Mouse (Mus musculus) induced T-regulatory cell, adult 2 months (primary cell): ENCODE measurements around the gene Mars.
A peak's percentile ranks its signal among the peaks of the same experiment; 100 is the strongest.

Source experiments
- DNase-seq: peaks from one replicate; pipeline ENCODE4 v3.0.0-alpha.2; 2012; ENCODE audit warnings: low read depth

Gene Mars

GRCm38 (mm10) chr10:127311476-127312355, at the start of gene Mars:
Gene Mars (minus strand): TSS chr10:127311786.
- DNase-seq = peak; percentile 97

DNA sequence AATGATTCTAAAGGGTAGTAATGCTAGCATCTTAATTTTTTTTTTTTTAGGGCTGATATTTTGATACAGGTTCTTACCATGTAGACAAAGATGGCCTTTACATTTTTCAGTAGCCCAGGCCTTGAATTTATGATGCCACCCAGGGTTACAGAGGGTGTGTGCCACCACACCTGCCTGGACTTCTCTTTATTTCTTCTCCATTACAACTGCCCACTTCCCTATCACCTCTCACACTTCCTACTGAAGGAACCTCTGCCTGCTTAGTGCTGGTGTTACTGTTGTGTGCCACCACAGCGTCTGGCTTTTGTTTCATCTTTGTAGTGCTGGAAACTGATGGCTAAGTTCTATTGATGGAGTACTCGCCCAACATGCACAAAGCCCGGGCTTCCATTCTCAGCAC, 49.1 kb upstream of the Mars start:
- no peak for DNase-seq

DNA sequence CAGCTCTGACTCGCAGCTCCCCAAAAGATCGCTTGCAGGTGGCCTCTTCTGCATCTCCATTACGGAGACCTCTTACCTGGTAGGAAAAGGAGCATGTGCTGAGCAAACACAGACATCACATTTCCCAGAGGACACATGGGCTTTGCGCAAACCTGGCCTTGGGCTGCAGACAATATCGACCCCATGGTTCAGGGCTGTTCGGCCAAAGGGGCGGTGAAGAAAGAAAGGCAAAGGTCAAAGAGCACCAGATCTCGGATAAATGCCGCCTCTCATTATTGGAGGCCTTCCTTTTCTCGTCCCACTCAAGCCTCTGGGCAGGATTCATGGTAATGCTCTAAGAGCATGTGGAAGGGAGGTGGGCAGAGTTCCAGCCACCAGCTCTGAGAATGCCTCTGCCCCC, 43.8 kb upstream of the Mars start:
- DNase-seq = no peak

DNA sequence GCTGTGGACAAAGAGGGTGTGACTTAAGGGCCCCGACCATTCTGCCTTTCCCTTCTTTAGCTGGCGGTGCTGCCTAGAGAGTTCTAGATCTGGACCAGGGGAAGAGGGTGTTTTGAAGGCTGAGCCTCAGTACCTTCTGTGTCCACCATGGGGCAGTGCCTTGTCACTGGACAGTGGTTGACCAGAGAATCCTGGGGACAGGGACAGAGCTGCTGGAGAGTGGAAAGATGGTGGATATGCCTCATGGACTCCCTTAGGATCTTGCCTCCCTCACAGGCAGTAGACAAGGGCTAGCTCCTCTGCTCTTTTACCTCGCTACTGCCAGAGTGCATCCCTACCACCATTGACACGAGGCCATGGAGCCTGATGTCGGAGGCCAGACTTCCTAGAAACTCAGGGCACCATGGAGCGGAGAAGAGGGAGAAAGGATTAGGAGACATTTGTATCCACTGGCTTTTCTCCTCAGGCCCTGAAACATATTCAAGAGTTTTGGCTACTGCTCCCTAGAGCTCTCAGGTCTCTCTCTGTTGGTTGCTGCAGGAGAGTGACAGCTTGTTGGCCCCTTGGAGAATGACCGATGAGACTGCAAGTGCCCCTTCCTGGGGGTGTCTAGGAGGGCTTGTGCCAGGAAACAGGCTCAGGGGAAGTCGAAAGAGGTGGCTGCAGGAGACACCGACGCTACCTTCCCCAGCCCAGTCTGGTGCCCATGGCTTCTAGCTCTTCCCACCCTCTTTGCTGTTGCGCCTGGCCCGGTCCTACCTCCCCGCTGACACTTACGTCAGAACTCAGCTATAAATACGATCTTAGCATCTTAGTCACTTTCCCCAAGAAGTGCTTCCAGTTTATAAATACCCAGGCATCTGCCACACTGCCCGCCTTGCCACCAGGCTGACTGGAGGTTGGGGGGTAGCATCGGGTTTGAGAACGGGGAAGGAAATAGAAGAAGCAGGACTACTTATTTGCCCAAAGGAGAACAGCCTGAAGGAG, 42.6 kb upstream of the Mars start, which contains the start of gene Inhbe:
Gene Inhbe (minus strand): TSS at position 503 of the 987 bp plus-strand sequence.
- no peak for DNase-seq

DNA sequence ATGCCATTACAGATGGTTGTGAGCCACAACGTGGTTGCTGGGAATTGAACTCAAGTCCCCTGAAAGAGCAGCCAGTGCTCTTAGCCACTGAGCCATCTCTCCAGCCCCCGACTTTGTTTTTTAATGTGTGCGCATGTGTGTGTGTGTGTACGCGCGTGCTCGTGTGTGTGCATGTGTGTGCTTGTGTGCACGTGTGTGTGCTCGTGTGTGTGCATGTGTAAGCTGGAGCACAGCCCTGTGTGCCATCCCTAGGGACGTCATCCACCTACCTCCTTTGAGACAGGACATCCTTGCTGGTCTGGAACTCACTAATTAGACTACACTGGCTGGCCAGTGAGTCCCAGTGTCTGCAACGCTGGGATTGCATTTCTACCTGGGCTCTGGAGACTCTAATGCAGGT, 41.2 kb upstream of the Mars start:
- no peak for DNase-seq

DNA sequence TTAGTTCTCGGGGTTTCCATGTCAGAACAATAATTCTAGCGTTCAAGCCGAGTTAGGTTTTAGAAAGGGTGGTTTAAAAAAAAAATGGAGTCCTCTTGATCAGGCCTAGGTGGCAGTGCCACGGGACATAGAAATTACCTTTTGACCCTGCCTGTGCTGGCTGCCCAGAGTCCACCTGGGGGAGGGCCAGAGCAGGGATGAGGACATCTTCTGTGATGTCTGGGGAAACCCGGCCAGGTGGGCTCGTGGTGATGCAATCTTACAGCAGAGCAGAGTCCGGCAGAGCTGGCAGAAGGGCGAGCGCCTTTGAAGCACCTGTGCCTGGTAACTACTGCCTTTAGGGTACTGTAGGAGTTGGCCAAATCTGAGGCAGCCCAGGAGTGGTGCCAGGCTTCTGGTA, 40.6 kb upstream of the Mars start:
- no peak for DNase-seq

- DNase-seq = no peak
These were observed 40.1 kb upstream of the Mars start for GRCm38 (mm10) chr10:127351719-127352118.

DNA sequence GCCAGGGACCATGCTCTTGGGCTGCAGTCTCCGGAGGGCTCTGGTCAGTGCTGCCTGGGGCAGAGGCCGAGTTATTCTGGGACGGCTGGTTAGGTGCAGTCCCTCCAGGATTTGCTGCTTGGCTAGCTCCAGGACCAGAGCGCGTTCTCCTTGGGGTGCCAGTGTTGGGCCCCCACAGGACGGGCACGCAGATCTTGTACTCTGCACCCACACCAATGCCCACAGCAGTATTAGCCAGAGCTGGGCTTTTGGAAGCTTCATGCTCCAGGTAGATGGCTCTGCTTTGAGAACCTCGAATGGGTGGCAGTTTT, 39.7 kb upstream of the Mars start:
- no peak for DNase-seq

DNA sequence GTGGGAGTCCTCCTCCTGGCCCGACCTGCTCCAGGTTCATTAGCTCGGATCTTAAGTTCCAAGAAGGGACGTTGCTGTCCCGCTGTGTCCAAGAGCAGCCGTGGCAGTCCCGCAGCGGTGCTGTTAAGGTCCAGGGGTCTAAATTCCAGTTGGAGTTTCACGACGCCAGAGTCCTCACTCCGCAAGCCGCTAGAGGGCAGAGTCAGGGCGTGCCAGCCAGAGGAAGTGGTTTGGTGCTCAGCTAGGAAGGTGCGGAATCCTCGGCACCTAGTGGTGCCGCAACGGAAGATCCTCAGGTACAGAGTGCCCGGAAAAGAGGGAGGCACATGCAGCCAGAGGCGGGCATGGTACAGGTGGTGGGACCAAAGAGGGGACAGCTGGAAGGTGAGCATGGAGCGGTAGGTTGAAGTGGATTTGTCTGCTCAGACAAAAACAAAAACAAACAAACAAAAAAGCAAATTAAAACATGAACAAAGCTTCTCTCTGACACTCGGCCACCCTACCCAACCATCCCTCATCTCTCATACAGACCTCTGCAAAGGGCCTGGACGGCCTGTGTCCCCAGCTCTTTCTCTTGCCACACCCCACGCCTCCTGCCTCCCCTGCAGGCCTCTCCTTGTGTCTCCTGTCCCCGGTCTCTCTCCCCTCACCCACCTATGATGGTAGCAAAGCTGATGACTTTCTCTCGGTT, 39.2 kb upstream of the Mars start:
- DNase-seq = peak; percentile 85

- no peak for DNase-seq
These were observed 38.2 kb upstream of the Mars start for GRCm38 (mm10) chr10:127349810-127350209.

- peak; percentile 61 for DNase-seq
These were observed 37.4 kb upstream of the Mars start for GRCm38 (mm10) chr10:127348957-127349356.

DNA sequence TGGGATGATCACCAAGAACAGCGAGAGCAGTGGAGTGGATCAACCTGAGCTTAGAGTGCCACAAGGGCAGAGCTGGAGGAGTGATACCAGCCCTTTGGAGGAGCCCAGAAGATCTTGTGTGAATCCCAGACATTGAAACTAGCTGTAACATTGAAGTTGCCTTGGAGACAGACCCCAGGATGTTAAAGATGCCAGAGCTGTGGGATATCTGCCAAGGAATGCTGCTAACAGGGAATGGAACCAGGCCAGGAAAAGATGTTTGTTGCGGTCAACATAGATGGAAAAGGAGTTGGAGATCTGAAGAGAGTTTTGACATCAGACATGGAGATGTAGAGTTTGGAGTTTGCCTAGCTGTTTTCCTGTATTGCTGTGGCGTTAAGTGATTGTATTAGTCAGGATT, 34.6 kb upstream of the Mars start:
- DNase-seq = no peak

DNA sequence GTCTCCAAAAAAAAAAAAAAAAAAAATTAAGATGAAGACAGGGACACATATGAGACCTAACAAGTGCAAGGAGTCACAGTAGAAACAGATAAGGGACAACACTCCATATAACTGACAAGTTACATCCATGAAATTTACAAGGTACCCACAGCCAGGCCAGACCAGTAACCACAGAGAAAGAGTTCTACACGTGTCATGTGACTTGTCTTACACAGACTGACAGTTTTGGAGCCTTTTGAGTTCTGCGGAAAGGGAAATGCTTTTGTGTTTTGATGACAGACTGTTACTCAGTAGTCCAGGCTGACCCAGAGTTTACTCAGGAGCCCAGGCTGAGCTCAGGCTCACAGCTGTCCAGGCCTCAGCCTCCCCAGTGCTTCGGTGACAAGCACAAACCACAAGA, 31.4 kb upstream of the Mars start:
- DNase-seq = no peak

DNA sequence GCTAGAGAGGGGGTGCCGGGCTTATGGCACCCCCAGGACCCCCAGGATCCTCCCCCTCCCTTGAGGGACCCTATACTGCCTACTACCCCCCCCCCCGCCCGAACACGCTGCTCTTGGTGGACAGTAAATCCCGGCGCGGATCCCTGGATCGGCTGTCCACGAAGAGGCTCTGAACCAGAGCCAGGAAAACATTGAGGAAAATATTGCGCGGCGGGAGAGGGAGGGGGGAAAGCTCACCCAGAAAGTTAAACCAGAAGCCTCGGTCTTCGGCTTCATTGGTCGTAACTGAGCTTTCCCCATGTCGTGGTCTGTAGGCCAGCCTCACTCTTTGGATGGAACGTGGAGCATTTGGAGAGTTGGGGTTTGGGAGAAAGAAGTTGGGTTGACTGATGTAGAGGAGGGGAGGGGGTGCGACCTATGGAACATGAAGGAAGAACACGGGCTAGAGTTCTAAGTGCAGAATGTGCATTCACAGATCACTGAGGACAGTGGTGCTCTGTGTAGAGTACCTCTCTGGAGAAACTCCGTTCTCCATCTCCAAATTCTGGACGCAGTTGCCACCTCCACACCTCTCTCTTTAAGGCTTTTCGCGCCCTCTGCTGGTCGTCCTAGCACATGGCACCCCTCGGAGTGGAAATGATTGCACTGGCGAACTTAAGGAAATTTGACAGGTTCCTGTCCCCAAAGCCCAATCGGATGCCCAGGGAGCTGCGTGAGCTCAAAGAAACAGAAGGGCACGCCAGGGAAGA, 30.5 kb upstream of the Mars start, which contains the start of gene Gli1:
Gene Gli1 (minus strand): TSS at position 84 of the 749 bp plus-strand sequence.
- DNase-seq = peak; percentile 95

DNA sequence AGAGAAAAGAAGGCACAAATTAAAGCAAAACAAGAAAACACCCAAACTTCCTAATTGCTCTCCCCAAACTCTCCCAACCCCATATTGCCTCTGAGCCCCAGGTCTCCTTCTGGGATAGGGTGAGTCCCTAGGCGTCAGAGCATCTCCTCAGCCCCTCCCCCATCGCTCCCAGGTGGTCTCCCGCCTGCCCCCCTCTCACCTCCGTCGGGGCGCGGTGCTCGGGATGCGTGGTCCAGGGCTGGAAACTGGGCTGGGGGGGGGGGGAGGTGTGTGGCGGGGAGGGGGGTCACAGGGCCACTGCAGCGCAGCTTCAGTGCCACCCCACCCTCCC, 29.7 kb upstream of the Mars start:
- no peak for DNase-seq

GRCm38 (mm10) chr10:127340577-127341359, 29.2 kb upstream of the Mars start:
- DNase-seq = peak; percentile 55

GRCm38 (mm10) chr10:127339683-127340576, 28.3 kb upstream of the Mars start:
- DNase-seq = peak; percentile 62

GRCm38 (mm10) chr10:127338930-127339682, 27.5 kb upstream of the Mars start:
- peak; percentile 96 for DNase-seq

DNA sequence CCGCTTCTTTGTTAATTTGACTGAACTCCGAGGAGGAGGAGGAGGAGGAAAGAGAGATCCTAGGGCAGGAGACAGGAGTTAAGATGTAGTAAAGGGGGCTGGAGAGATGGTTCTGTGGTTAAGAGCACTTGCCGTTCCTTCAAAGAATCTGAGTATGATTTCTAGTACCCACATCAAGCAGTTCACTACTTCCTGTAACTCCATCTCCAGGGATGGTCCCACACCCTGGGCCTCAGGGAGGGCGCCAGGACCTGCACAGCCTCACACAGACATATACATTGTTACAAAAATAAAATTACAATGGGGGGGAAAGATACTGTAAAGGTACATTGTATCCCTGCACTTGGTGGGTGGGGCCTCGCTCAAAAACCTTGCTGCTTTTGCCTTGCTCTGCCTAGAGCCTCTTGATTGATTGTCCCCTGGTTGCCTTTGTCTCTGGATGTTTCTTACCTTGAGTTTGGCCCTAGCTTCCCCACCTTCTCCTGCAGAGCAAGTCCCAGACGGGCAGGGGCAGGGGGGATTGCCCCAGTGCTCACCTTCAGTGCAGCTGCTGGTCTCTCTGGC, 26.0 kb upstream of the Mars start:
- peak; percentile 41 for DNase-seq
